Mouse (Mus musculus) lung, embryonic 14.5 days (tissue): ENCODE data around the gene Ebpl. TPM values are rescaled to one million over a fixed set of nuclear protein-coding genes. Genes with fewer than 3 reads are reported as not detected.

Source experiments
- ATAC-seq: fragments of 200-750 bp; cut with Nextera tagmentation; 2 replicates; pipeline ENCODE4 v1.8.0; 2017; ENCODE audit warnings: mild to moderate bottlenecking, moderate TSS enrichment, moderate library complexity; ENCODE audit not compliant: insufficient read depth
- DNase-seq: peaks from one replicate; pipeline ENCODE4 v3.0.0-alpha.2; 2015
- H3K27ac ChIP-seq: fragments of 300-500 bp; sonication (generic); 2 replicates; pipeline ENCODE4 v1.5.1; 2014; ENCODE audit warnings: low read depth, mild to moderate bottlenecking, moderate library complexity
- H3K27me3 ChIP-seq: fragments of 300-500 bp; sonication (generic); 2 replicates; pipeline ENCODE4 v1.6.1; 2014; ENCODE audit warnings: low read length, control low read depth; ENCODE audit not compliant: insufficient read depth
- H3K36me3 ChIP-seq: fragments of 300-500 bp; sonication (generic); 2 replicates; pipeline ENCODE4 v1.6.1; 2014; ENCODE audit warnings: control low read depth; ENCODE audit not compliant: insufficient read depth
- H3K4me1 ChIP-seq: fragments of 300-500 bp; sonication (generic); 2 replicates; pipeline ENCODE4 v1.6.1; 2014; ENCODE audit warnings: antibody characterized with exemption, control low read depth; ENCODE audit not compliant: insufficient read depth
- H3K4me2 ChIP-seq: fragments of 300-500 bp; sonication (generic); 2 replicates; pipeline ENCODE4 v1.6.1; 2014; ENCODE audit warnings: mild to moderate bottlenecking
- H3K4me3 ChIP-seq: fragments of 300-500 bp; sonication (generic); 2 replicates; pipeline ENCODE4 v1.5.1; 2014; ENCODE audit warnings: low read depth, low read length
- H3K9ac ChIP-seq: fragments of 300-500 bp; sonication (generic); 2 replicates; pipeline ENCODE4 v1.6.1; 2014
- H3K9me3 ChIP-seq: fragments of 300-500 bp; sonication (generic); 2 replicates; pipeline ENCODE4 v1.6.1; 2016; ENCODE audit warnings: low read depth, low read length, control low read depth
- CTCF ChIP-seq: IDR thresholded peaks from 2 replicates; pipeline ENCODE4 v1.5.1; 2016; ENCODE audit warnings: antibody characterized with exemption, low read depth
- WGBS: fragments of 180-500 bp; shearing (Covaris S2); extraction: QIAGEN DNeasy Blood & Tissue Kit; methylation state at CpG from one replicate; pipeline ENCODE4 v1.1.7; 2014; 5-methylcytosine and 5-hydroxymethylcytosine counted together
- polyA plus RNA-seq: library from polyadenylated mRNA; unstranded; fragments of >200 nt; fragmentation: Nextera tagmentation; extraction: Ambion mirVana; gene quantifications from 2 replicates; pipeline ENCODE4 v1.2.1, GENCODE M21; 2014

The Ebpl gene
- polyA plus RNA-seq, 1 experiment from 2014 or later, result 9.4 TPM

DNA sequence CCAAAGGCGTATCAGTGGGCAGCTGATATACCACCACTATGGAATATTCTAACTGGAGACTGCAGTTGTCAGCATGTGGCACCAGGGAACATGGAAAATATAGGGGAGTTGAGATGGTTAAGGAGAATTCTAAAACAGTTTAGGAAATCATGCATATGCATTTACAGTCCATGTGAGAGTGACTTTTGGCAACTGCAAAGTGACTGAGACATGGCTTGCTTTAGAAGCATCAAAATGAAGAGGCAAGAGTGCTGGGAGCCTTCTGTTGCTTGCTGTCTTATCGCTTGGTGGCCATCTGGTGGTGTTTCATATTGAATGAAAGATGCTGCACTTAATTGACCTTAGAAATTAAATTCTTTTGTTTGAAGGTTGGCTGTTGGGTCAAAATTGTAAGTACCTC, 7.1 kb upstream of the Ebpl start:
- 93% methylated on average over 2 of the region's 2 CpGs for WGBS
- H3K27ac ChIP-seq, result no peak overlapping the region
- TF ChIP-seq CTCF, result no peak

DNA sequence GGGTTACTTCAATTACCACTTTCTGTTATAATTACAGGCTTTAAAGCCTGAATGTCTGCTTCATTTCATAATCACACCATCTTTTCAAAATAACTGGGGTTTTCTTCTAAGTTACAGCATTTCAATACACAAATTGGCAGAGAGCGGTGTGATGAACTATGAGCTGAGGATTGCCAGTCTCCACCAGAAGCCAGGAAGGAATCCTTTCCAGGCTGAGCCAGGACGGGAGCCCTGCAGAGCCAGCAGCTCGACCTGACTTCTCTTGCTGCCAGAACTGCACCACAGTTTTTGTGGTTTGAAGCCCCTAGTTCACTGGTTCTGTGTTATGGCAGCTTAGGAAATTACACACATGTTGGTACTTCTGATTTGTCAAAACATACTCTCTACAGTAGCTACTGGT, 4.4 kb upstream of the Ebpl start:
- H3K4me3 ChIP-seq, result no peak overlapping the region
- DNase-seq, result no peak
- no peaks in the 10 kb centered on the region for H3K27me3 ChIP-seq
- 77% methylated on average over 3 of the region's 3 CpGs for WGBS
- ATAC-seq, result no peak
- no peak overlapping the region for H3K27ac ChIP-seq
- TF ChIP-seq CTCF, result no peak
- H3K36me3 ChIP-seq, result peaks cover 18% of the 10 kb centered on the region
- no peaks in the 10 kb centered on the region for H3K9me3 ChIP-seq
- no peak overlapping the region for H3K9ac ChIP-seq
- 0 out of 2 replicates have a peak, but pooled peaks cover 5% of the 10 kb centered on the region for H3K4me1 ChIP-seq
- no peak overlapping the region for H3K4me2 ChIP-seq

More for the DNA sequence above, 7.1 kb upstream of the Ebpl start:
- H3K36me3 ChIP-seq, result peaks cover 41% of the 10 kb centered on the region
- no peak for ATAC-seq
- no peak overlapping the region for H3K9ac ChIP-seq
- no peaks in the 10 kb centered on the region for H3K9me3 ChIP-seq
- no peak for DNase-seq
- H3K4me1 ChIP-seq, result no peaks in the 10 kb centered on the region
- H3K27me3 ChIP-seq, result no peaks in the 10 kb centered on the region
- no peak overlapping the region for H3K4me3 ChIP-seq
- H3K4me2 ChIP-seq, result no peak overlapping the region

DNA sequence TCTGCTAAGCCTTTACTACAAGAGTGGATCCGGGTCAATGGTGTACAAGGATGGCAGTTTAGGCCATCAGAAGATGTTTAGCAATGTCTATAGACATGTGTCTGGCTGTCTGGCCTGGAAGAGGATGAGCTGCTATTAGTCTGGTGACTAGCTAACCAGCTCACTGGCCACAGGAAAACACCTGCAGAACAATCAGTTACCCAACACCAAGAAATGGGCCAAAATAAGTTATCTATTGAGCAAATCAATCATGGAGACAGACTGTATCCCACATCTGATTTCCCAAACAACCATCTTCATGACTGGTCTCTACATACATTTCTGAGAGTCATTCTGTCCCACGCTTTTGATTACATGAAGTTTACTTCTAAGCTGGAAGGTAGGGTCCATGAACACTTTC, 3.5 kb upstream of the Ebpl start:
- 0 out of 2 replicates have a peak, but pooled peaks cover 5% of the 10 kb centered on the region for H3K4me1 ChIP-seq
- no peaks in the 10 kb centered on the region for H3K27me3 ChIP-seq
- H3K36me3 ChIP-seq, result peaks cover 14% of the 10 kb centered on the region
- no peak overlapping the region for H3K27ac ChIP-seq
- DNase-seq (no peak), ATAC-seq (no peak)
- no peak for TF ChIP-seq CTCF
- H3K4me3 ChIP-seq, result no peak overlapping the region
- no peaks in the 10 kb centered on the region for H3K9me3 ChIP-seq
- H3K9ac ChIP-seq, result no peak overlapping the region
- no peak overlapping the region for H3K4me2 ChIP-seq
- 94% methylated on average over 2 of the region's 2 CpGs for WGBS

- DNase-seq (no peak), ATAC-seq (no peak)
- H3K27me3 ChIP-seq, result no peaks in the 10 kb centered on the region
- H3K36me3 ChIP-seq, result peaks cover 10% of the 10 kb centered on the region
- H3K27ac ChIP-seq, result no peak overlapping the region
- no peak overlapping the region for H3K4me3 ChIP-seq
- WGBS, result 87% methylated on average over 2 of the region's 2 CpGs
- H3K4me2 ChIP-seq, result no peak overlapping the region
- H3K9ac ChIP-seq, result no peak overlapping the region
- H3K9me3 ChIP-seq, result no peaks in the 10 kb centered on the region
- no peak for TF ChIP-seq CTCF
- 0 out of 2 replicates have a peak, but pooled peaks cover 5% of the 10 kb centered on the region for H3K4me1 ChIP-seq
Measured at GRCm38 (mm10) chr14:61362268-61362667, 2.0 kb upstream of the Ebpl start.

DNA sequence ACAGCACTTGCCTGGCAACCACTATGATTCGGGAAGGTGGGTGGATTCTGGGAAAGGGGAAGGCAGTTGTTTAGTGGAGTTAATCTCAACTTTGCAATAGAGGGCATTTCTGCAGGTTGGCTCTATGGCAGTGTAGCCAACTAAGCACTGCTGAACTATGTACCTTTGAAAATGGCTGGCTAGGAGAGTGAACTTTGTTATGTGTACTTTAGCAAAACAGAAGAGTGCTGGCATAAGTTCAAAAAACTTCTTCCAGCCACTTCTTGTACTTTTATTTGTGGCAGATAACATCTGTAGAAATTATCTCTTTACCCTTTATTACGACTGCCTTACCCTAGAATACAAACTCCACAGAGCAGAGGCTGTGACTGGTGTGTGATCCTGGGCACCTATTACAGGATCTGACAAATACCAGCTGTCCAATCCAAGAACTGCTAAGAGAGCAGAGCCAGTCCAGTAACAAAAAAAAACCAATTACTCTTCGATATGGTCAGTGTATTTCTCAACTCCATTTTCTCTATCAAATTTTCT, 807 bp upstream of the Ebpl start:
- H3K27ac ChIP-seq, result no peak overlapping the region
- peak overlapping the region; percentile 66 for H3K4me2 ChIP-seq
- peak overlapping the region; percentile 62 for H3K4me3 ChIP-seq
- H3K9ac ChIP-seq, result no peak overlapping the region
- ATAC-seq, result no peak
- 0 out of 2 replicates have a peak, but pooled peaks cover 3% of the 10 kb centered on the region for H3K36me3 ChIP-seq
- peak; percentile 23 for DNase-seq
- H3K4me1 ChIP-seq, result 0 out of 2 replicates have a peak, but pooled peaks cover 5% of the 10 kb centered on the region
- no peaks in the 10 kb centered on the region for H3K9me3 ChIP-seq
- TF ChIP-seq CTCF, result no peak
- 42% methylated on average over 3 of the region's 3 CpGs for WGBS
- H3K27me3 ChIP-seq, result no peaks in the 10 kb centered on the region

GRCm38 (mm10) chr14:61354251-61355235, 5.7 kb downstream of the Ebpl start:
- H3K9me3 ChIP-seq, result no peaks in the 10 kb centered on the region
- ATAC-seq (no peak), DNase-seq (no peak)
- no peaks in the 10 kb centered on the region for H3K36me3 ChIP-seq
- no peaks in the 10 kb centered on the region for H3K27me3 ChIP-seq
- no peak overlapping the region for H3K9ac ChIP-seq
- H3K4me1 ChIP-seq, result no peaks in the 10 kb centered on the region
- H3K27ac ChIP-seq, result no peak overlapping the region
- H3K4me3 ChIP-seq, result no peak overlapping the region
- TF ChIP-seq CTCF, result no peak
- 53% methylated on average over 10 of the region's 10 CpGs for WGBS
- H3K4me2 ChIP-seq, result no peak overlapping the region

DNA sequence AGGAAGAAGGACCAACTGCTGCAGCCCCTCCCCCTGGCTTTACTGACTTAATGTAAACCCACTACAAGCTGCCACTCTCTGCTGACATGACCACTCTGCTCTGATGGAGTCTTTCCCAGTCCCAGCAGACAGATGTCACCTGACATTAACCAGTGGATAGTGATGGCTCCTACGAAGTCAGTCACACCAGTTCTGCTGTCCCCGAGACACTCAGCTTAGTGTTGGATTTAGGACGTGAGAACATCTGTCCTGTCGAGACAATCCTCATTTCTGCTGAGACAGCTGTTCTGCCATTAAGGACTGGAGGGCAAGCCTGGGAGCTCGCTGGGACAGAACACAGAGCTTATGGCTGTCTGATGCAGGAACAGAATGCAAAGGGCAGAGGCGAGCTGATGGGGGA, 9.4 kb downstream of the Ebpl start:
- 49% methylated on average over 6 of the region's 6 CpGs for WGBS
- DNase-seq, result no peak
- Histone ChIP-seq H3K4me2 (no peak overlapping the region), H3K4me3 (no peak overlapping the region), H3K9ac (no peak overlapping the region), H3K27ac (no peak overlapping the region), H3K36me3 (no peaks in the 10 kb centered on the region), H3K9me3 (no peaks in the 10 kb centered on the region), H3K27me3 (no peaks in the 10 kb centered on the region), H3K4me1 (no peaks in the 10 kb centered on the region)
- no peak for TF ChIP-seq CTCF
- ATAC-seq, result peak; percentile 31; the same call in 1 of the 2 replicates
